Mouse (Mus musculus) left cerebral cortex, adult 6 months (tissue): ENCODE data around the gene Alx3. TPM values are rescaled to one million over a fixed set of nuclear protein-coding genes. Genes with fewer than 3 reads are reported as not detected.

Experiments used
- long read RNA-seq, 2 experiments: library from polyadenylated mRNA; unstranded; transcript quantifications; one replicate each; pipeline ENCODE4 v2.0.0; 2019 to 2020
- polyA plus RNA-seq: library from polyadenylated mRNA; unstranded; fragments of <200 nt; fragmentation: Nextera tagmentation; gene quantifications from 2 replicates; pipeline ENCODE4 v1.2.3, GENCODE M21; 2021

Alx3 gene
- polyA plus RNA-seq, result 0.93 and 1.4 TPM in 2 replicates
- long read RNA-seq, experiment 1, partial matches to known transcripts, result 0 of 2 reads
- long read RNA-seq, experiment 1, other reads (novel, unspliced or antisense), result 0 of 2 reads
- long read RNA-seq, experiment 2, partial matches to known transcripts, result 0 of 3 reads
- long read RNA-seq, experiment 2, other reads (novel, unspliced or antisense), result 0 of 3 reads

DNA sequence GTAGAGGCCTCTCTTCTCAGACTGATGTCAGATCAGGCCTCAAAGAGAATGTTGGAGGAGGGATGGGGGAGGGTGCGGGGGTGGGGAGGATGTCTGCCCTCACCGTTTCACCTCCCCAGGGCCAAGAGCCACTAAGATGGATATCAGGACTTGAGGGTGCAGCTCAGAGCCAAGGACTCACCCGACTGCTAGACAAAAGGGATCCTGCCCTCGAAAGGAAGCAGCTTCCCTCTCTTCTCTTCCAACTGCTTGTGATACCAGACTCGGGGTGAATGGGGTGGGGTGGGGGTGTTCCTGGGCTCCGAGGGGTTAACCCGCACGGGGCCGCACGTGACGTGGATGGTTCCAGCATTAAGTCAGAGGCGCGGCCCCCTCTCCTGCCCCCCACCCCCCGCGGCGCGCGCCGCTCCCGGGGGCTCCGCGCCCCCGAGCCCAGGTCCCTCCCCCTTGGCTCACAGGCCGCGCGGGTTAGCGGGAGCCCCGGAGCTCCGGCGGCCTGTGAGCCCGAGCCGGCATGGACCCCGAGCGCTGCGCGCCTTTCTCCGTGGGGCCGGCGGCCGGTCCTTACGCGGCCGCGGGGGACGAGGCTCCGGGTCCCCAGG lies at the start of gene Alx3:
Gene Alx3, plus strand, starts transcription at position 370 of the 602 bp plus-strand sequence.

DNA sequence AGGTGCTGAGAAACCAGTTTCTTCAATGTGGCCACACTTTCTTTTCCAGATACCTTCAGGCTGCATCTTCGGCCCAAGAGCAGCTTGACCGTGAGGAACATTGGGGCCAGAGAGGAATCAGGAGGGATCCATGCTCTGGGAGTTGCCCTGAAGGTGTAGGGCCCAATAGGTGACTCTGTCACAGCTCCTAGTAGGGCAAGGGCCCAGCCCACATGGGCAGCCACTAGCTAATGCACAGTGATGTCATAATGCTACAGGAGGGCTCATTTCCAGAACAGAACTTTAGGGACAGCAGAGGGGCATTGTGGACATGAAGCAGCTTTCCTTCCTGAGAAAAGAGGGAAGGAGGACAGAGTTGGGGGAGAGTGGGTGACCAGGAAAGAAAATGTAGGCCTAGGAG lies 40.0 kb upstream of the Alx3 start, which contains the start of gene Ubl4b:
Gene Ubl4b, minus strand, starts transcription at position 232 of the 400 bp plus-strand sequence.

GRCm38 (mm10) chr3:107630682-107631522 lies 36.1 kb downstream of the Alx3 start, which contains the start of gene Gm10961:
Gm10961 (plus strand) TSS chr3:107631322.

DNA sequence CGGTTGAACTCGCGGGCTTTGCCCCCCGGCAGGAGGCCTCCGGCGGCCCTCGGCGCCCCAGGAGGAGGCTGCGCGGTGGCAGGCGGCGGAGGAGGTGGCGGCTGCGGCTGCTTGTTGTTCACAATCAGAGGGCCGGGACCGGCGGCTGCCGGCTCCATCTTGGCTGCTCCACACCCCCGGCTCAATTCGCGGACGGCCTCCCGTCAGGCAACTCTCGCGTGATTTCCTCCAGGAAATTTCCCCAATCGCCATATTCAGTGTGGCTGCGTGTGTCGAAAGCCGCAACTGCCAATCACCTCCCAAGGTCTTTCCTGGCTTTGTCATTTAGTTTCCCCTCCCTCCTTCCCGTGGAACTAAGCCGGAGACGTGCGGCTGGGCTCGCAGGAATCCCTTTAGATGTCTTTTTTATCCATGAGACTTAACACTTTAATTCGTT lies 36.7 kb downstream of the Alx3 start, which contains the start of gene Strip1:
Gene Strip1, minus strand, starts transcription at position 172 of the 436 bp plus-strand sequence.

Other genes starting within 250 kb of the Alx3 start
- 17.8 and 37.8 TPM in 2 replicates for gene Kcnc4, start 135.5 kb upstream of the Alx3 start, polyA plus RNA-seq
- gene Slc6a17, start 77.0 kb upstream of the Alx3 start, polyA plus RNA-seq, result 141 and 154 TPM in 2 replicates
- gene Ubl4b, start 40.0 kb upstream of the Alx3 start, polyA plus RNA-seq, result not detected in 2 replicates
- not detected in 2 replicates for gene Gm10961, start 36.3 kb downstream of the Alx3 start, polyA plus RNA-seq
- gene Strip1, start 36.7 kb downstream of the Alx3 start, polyA plus RNA-seq, result 40.1 and 50.6 TPM in 2 replicates
- 64.2 and 68.1 TPM in 2 replicates for gene Ahcyl1, start 101.5 kb downstream of the Alx3 start, polyA plus RNA-seq
- gene Csf1, start 165.4 kb downstream of the Alx3 start, polyA plus RNA-seq, result 2.2 and 3.8 TPM in 2 replicates